15 mouse cellular contexts compared by ENCODE assay signal in the genomic region with DNA sequence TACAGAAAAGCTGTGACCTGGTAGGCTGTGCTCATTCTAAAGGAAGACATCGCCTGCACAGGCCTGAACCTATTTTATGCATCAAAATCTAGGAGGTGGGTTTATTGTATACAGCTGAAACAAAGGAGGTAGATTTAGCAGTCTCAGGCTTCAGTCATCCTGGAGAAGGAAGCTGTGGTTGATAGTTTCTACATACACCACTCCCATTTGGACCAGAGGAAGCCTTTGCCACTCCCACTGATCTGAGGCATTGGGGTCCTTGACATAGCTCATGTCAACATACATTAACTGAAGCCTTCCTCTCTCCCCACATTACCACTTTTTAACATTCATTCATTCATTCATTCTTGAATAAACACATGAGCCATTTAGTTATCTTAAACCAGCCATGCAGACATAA.
"Had no signal": no experiment of that assay in that cellular context is flagged by ENCODE, and none has a peak within 500 bp of the region (broad histone marks: within the 10 kb centered on the region; RNA-seq: fewer than 3 reads in every experiment).

No protein-coding gene starts in this region.

- ATAC-seq: hindbrain, postnatal 0 days; intestine, embryonic 16.5 days; liver, embryonic 12.5 days had no signal

- DNase-seq: gastrocnemius, postnatal 14 days; gastrocnemius, postnatal 36 days; heart, adult 2 months; heart, postnatal 10 days; heart, postnatal 4 days; kidney, adult 11 months; kidney, adult 2 months; kidney, adult 9 months; kidney, postnatal 14 days; kidney, postnatal 36 days; layer of hippocampus, postnatal 36 days; left cerebral cortex, postnatal 4 days had no signal
